Mouse (Mus musculus): Measurements from ENCODE around the gene Tmem51. TPM values are rescaled to one million over a fixed set of nuclear protein-coding genes. Genes with fewer than 3 reads are reported as not detected.

Gene Tmem51
- total and polyA plus RNA-seq, 3 experiments, result 1.4 to 8.0 (median 8.0) TPM

DNA sequence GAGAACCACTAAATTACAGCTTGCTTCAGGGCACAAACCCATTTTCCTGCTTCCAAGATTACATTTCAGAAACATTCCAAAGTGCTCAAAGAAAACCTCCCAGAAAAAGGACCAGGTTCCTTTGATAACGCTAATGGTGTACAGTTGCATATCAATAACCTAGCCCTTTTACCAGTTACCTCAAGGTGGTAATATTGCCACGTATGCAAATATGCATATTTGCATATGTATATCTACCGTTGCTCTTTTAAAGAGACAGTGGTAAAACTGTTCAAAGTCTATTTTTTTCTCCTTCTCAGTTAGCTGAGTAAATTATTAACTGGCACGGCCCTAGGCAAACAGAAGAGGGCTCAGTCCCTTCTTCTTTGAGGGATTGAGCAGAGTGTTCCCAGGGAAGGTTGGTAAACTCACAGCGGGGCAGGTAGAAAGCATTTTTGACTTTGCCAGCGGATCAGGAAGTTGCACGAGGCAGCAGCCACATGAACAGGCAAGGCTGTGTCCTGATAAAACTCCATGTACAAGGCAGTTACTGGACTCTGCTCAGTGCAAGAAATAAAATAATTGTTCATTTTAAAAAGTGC lies 84.5 kb downstream of the Tmem51 start:
- in situ Hi-C loops (cut with MboI; ENCODE audit: low pct_ligation_motif_present, low pct_unique_long_range_greater_than_20kb, low sequenced_read_pairs), result loop anchor here (25.0 kb wide), 1 partner anchor 1013 kb away; no protein-coding TSS in a partner anchor
- H3K79me2 ChIP-seq (replicated peaks; ENCODE audit: control insufficient read depth, extremely low read depth, insufficient read depth, poor library complexity, severe bottlenecking), result no peaks in the 10 kb centered on the region
- no peaks in the 10 kb centered on the region for H3K36me3 ChIP-seq (replicated peaks in 1 of 2; ENCODE audit: control insufficient read depth in 1 of 2, insufficient read depth in 1 of 2, low read length in 1 of 2)
- no peak overlapping the region for H3K9ac ChIP-seq (ENCODE audit: insufficient read depth, low read depth)
- no peaks in the 10 kb centered on the region for H3K27me3 ChIP-seq (replicated peaks)
- dilution Hi-C loops (cut with MboI; ENCODE audit: extremely low pct_ligation_motif_present, extremely low pct_unique_long_range_greater_than_20kb, low sequenced_read_pairs), result no loop called here
- H3K4me3 ChIP-seq (replicated peaks in 1 of 3; ENCODE audit: low read depth in 2 of 3, low read length in 2 of 3, poor library complexity in 1 of 3), result no peak overlapping the region
- DNase-seq (ENCODE audit: extremely low read depth), result no peak
- H3K4me1 ChIP-seq (ENCODE audit: control insufficient read depth in 1 of 2, insufficient read depth in 2 of 2), result peaks cover 13 to 37% of the 10 kb centered on the region in 2 experiments
- H3K27ac ChIP-seq (ENCODE audit: insufficient read depth, low read depth), result no peak overlapping the region
- no peak overlapping the region for H3K4me2 ChIP-seq (ENCODE audit: insufficient read depth, low read depth, poor library complexity, severe bottlenecking)
- no peak for TF ChIP-seq TCF12 (IDR thresholded peaks at IDR 0.05; ENCODE audit: low read depth, low read length)
- TF ChIP-seq MAFK (IDR thresholded peaks at IDR 0.05; ENCODE audit: insufficient replicate concordance, low read length), result peak; percentile 70
- no peak for TF ChIP-seq CHD1 (IDR thresholded peaks at IDR 0.05; ENCODE audit: low read depth, low read length)
- no peaks in the 10 kb centered on the region for H3K9me3 ChIP-seq (replicated peaks; ENCODE audit: low read length)

DNA sequence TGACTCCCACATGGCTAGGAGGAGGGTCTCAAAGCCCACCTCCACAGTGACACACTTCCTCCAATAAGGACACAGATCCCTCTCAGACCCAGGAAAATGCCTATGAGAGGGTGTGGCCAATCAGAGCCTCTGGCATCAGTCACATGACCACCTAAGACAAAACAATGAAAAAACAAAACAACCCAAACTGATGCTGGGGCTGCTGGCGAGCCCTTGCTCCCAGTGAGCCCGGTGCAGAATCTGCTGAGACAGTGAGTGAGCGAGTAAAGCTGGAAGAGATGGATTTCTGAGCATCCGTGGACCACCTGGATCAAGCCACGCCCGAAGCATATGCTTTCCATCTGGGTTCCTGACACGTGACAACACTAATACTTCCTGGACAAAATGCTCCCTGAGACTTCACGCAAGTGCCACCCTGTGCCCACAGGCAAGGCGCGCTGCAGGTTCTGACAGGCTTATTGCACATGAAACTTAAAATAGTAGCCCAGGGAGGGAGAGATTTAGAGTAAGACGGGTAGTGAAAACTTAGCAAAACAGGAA lies 85.8 kb downstream of the Tmem51 start:
- peaks cover 15 to 44% of the 10 kb centered on the region in 2 experiments for H3K4me1 ChIP-seq (ENCODE audit: control insufficient read depth in 1 of 2, insufficient read depth in 2 of 2)
- no peaks in the 10 kb centered on the region for H3K36me3 ChIP-seq (replicated peaks in 1 of 2; ENCODE audit: control insufficient read depth in 1 of 2, insufficient read depth in 1 of 2, low read length in 1 of 2)
- H3K9me3 ChIP-seq (replicated peaks; ENCODE audit: low read length), result no peaks in the 10 kb centered on the region
- H3K9ac ChIP-seq (ENCODE audit: insufficient read depth, low read depth), result no peak overlapping the region
- no peak overlapping the region for H3K27ac ChIP-seq (ENCODE audit: insufficient read depth, low read depth)
- peak; percentile 63 for DNase-seq (ENCODE audit: extremely low read depth)
- no peak overlapping the region for H3K4me3 ChIP-seq (replicated peaks in 1 of 3; ENCODE audit: low read depth in 2 of 3, low read length in 2 of 3, poor library complexity in 1 of 3)
- no peaks in the 10 kb centered on the region for H3K27me3 ChIP-seq (replicated peaks)
- in situ Hi-C loops (cut with MboI; ENCODE audit: low pct_ligation_motif_present, low pct_unique_long_range_greater_than_20kb, low sequenced_read_pairs) (no loop called here), dilution Hi-C loops (cut with MboI; ENCODE audit: extremely low pct_ligation_motif_present, extremely low pct_unique_long_range_greater_than_20kb, low sequenced_read_pairs) (no loop called here)
- H3K79me2 ChIP-seq (replicated peaks; ENCODE audit: control insufficient read depth, extremely low read depth, insufficient read depth, poor library complexity, severe bottlenecking), result no peaks in the 10 kb centered on the region
- peak overlapping the region; percentile 67; the same call in 1 of the 2 replicates for H3K4me2 ChIP-seq (ENCODE audit: insufficient read depth, low read depth, poor library complexity, severe bottlenecking)
- TF ChIP-seq CHD2 (IDR thresholded peaks at IDR 0.05; ENCODE audit: low read length), result no peak
- TF ChIP-seq E2F4 (IDR thresholded peaks at IDR 0.05; ENCODE audit: insufficient replicate concordance, low read depth, low read length), result no peak
- TF ChIP-seq ZMIZ1 (IDR thresholded peaks at IDR 0.05; ENCODE audit: low read depth, low read length), result no peak
- no peak for TF ChIP-seq GABPA (IDR thresholded peaks at IDR 0.05; ENCODE audit: insufficient replicate concordance, low read depth, low read length)
- no peak for TF ChIP-seq SMC3 (IDR thresholded peaks at IDR 0.05; ENCODE audit: low read depth, low read length)
- TF ChIP-seq JUND (conservative IDR thresholded peaks at IDR 0.05; ENCODE audit: low read depth, low read length), result no peak
- peak; percentile 50; the same call in 1 of the 2 replicates for TF ChIP-seq IRF4 (IDR thresholded peaks at IDR 0.05; ENCODE audit: low read depth, low read length)
- no peak for TF ChIP-seq ZKSCAN1 (IDR thresholded peaks at IDR 0.05; ENCODE audit: borderline replicate concordance, low read depth, low read length)
- no peak for TF ChIP-seq MAFK (IDR thresholded peaks at IDR 0.05; ENCODE audit: insufficient replicate concordance, low read length)
- TF ChIP-seq NELFE (IDR thresholded peaks at IDR 0.05; ENCODE audit: low read depth, low read length), result no peak
- TF ChIP-seq ZNF384 (IDR thresholded peaks at IDR 0.05; ENCODE audit: low read depth, low read length), result no peak
- no peak for TF ChIP-seq RAD21 (IDR thresholded peaks at IDR 0.05; ENCODE audit: low read depth, low read length)
- TF ChIP-seq POLR2A (IDR thresholded peaks at IDR 0.05; ENCODE audit: low read depth, low read length), result no peak
- TF ChIP-seq CTCF (conservative IDR thresholded peaks at IDR 0.05 in 1 of 2, IDR thresholded peaks at IDR 0.05 in 1 of 2; ENCODE audit: low read depth in 2 of 2, low read length in 2 of 2), result no peak
- 0 out of 2 replicates have a peak, but pooled peaks have one; percentile 39 for TF ChIP-seq EP300 (IDR thresholded peaks at IDR 0.05; ENCODE audit: low read length)
- TF ChIP-seq JUN (IDR thresholded peaks at IDR 0.05; ENCODE audit: insufficient read depth, low read depth, low read length), result no peak
- no peak for TF ChIP-seq TBP (conservative IDR thresholded peaks at IDR 0.05; ENCODE audit: low read depth, low read length)
- no peak for TF ChIP-seq HCFC1 (IDR thresholded peaks at IDR 0.05; ENCODE audit: low read depth, low read length)
- peak; percentile 65 for TF ChIP-seq MEF2A (IDR thresholded peaks at IDR 0.05; ENCODE audit: borderline replicate concordance, low read depth, low read length)
- no peak for TF ChIP-seq TCF12 (IDR thresholded peaks at IDR 0.05; ENCODE audit: low read depth, low read length)
- no peak for TF ChIP-seq POLR2AphosphoS2 (IDR thresholded peaks at IDR 0.05; ENCODE audit: low read depth, low read length)
- TF ChIP-seq ZC3H11A (IDR thresholded peaks at IDR 0.05; ENCODE audit: low read depth, low read length), result no peak
- no peak for TF ChIP-seq RCOR1 (conservative IDR thresholded peaks at IDR 0.05; ENCODE audit: low read depth, low read length)
- TF ChIP-seq MAZ (IDR thresholded peaks at IDR 0.05; ENCODE audit: low read depth, low read length), result no peak
- no peak for TF ChIP-seq MYC (IDR thresholded peaks at IDR 0.05; ENCODE audit: low read depth, low read length)
- peak; percentile 29; the same call in 1 of the 2 replicates for TF ChIP-seq USF1 (IDR thresholded peaks at IDR 0.05; ENCODE audit: low read depth, low read length)
- TF ChIP-seq ELF1 (IDR thresholded peaks at IDR 0.05; ENCODE audit: low read depth, low read length), result peak; percentile 44; the same call in 1 of the 2 replicates
- no peak for TF ChIP-seq PAX5 (IDR thresholded peaks at IDR 0.05; ENCODE audit: low read length)
- no peak for TF ChIP-seq UBTF (IDR thresholded peaks at IDR 0.05; ENCODE audit: low read depth, low read length)
- no peak for TF ChIP-seq SIN3A (IDR thresholded peaks at IDR 0.05; ENCODE audit: low read length)
- TF ChIP-seq MAX (IDR thresholded peaks at IDR 0.05; ENCODE audit: low read length), result no peak

Data from CH12.LX (cell line).